Mouse (Mus musculus) stomach, postnatal 0 days (tissue): ENCODE measurements at regions not wholly inside any gene's neighbourhood (a gene's known extent, or its start where the extent isn't known, plus 50 kb on each side); places are given as distances from the start of the nearest gene placed in this dataset.

Source experiments
- CTCF ChIP-seq: IDR thresholded peaks from 2 replicates; pipeline ENCODE4 v1.5.1; 2016; ENCODE audit warnings: antibody characterized with exemption, low read depth, mild to moderate bottlenecking, moderate library complexity
- EP300 ChIP-seq: optimal IDR thresholded peaks from 2 replicates; pipeline ENCODE3; 2016; ENCODE audit warnings: antibody characterized with exemption

DNA sequence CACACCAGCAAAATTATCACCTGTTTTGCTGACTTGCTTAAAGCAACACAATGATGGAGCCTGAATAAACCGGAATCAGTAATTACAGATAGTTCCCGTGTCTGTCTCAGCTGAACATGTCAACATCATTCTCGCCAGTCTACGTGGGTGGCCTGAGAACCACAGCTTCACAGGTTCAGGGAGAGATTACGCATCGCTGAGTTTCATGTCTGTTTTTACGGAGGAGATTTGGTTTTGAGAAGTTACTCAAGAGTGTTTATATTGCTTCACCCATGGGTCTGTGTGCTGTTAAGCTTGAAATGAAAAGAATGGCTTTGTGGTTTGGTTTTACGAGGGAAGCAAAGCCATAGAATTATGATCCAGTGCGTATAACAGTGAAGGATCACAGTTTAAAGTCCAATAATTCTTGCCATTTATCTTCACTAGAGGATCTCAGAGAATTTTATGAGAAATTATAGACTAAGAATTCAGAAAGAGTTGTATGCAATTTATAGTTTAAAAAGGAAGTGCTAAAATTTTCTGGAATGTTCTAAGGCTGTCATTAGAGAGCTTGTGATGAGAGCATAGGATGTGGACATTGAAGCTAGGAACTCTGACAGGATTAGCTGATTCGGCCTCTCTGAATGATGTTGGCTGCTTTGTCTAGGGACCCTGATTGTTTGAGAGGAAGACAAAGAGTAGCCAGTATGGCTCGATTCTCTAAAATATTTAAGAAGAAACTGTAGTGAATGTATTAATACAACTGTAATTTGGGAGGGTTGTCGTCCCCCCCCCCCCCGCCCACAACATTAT is 119.4 kb upstream of the Nectin3 start:
- no peak for TF ChIP-seq CTCF
- TF ChIP-seq EP300 = no peak
